Mouse (Mus musculus) CH12.LX (cell line): ENCODE results near the gene Olfr1406. TPM values are rescaled to one million over a fixed set of nuclear protein-coding genes. Genes with fewer than 3 reads are reported as not detected.
"Not testable (repeated sequence)": the region's sequence is repeated elsewhere in the genome, so short reads cannot be mapped to it uniquely, and the experiment has no call there.

Experiments
- DNase-seq: peaks from one replicate; pipeline ENCODE4 v3.0.0-alpha.2; 2013; ENCODE audit errors: extremely low read depth
- H3K27ac ChIP-seq: 2 replicates; pipeline ENCODE4 v1.5.1; 2012; ENCODE audit warnings: low read depth, mild to moderate bottlenecking, control low read depth, moderate library complexity; ENCODE audit not compliant: insufficient read depth
- H3K27me3 ChIP-seq: replicated peaks from 2 replicates; pipeline ENCODE3; 2012; ENCODE audit warnings: inconsistent platforms
- H3K36me3 ChIP-seq, 2 experiments: replicated peaks in 1 of 2; 2 replicates each; pipeline versions ENCODE3 to v1.6.1; 2012; ENCODE audit warnings: inconsistent platforms in 1 of 2, low read length in 1 of 2, mild to moderate bottlenecking in 1 of 2, mixed read lengths in 1 of 2, moderate library complexity in 1 of 2; ENCODE audit not compliant: control insufficient read depth in 1 of 2, insufficient read depth in 1 of 2
- H3K4me1 ChIP-seq, 2 experiments: 2 replicates each; pipeline ENCODE4 v1.6.1; 2012; ENCODE audit warnings: inconsistent platforms in 1 of 2, moderate library complexity in 1 of 2; ENCODE audit not compliant: insufficient read depth in 2 of 2, control insufficient read depth in 1 of 2
- H3K4me2 ChIP-seq: 2 replicates; pipeline ENCODE4 v1.6.1; 2012; ENCODE audit warnings: low read depth, mild to moderate bottlenecking, control low read depth; ENCODE audit not compliant: poor library complexity, insufficient read depth, severe bottlenecking
- H3K4me3 ChIP-seq, 3 experiments: fragments of 150-350 bp in 1 of 3; sonication (generic) in 1 of 3; replicated peaks in 1 of 3; 2 replicates each; pipeline versions ENCODE3 to v1.5.1; 2011 to 2012; ENCODE audit warnings: low read depth in 2 of 3, low read length in 2 of 3, mild to moderate bottlenecking in 2 of 3, moderate library complexity in 2 of 3, control low read depth in 1 of 3, improper control_type of control experiment in 1 of 3, inconsistent platforms in 1 of 3, mixed read lengths in 1 of 3; ENCODE audit not compliant: poor library complexity in 1 of 3
- H3K79me2 ChIP-seq: replicated peaks from 2 replicates; pipeline ENCODE4 v1.6.1; 2012; ENCODE audit warnings: mild to moderate bottlenecking, moderate library complexity; ENCODE audit not compliant: control insufficient read depth, poor library complexity, insufficient read depth, severe bottlenecking; ENCODE audit errors: extremely low read depth
- H3K9ac ChIP-seq: 2 replicates; pipeline ENCODE4 v1.6.1; 2012; ENCODE audit warnings: low read depth, mild to moderate bottlenecking, control low read depth, moderate library complexity; ENCODE audit not compliant: insufficient read depth
- H3K9me3 ChIP-seq: replicated peaks from 2 replicates; pipeline ENCODE3; 2012; ENCODE audit warnings: low read length, inconsistent platforms, mixed read lengths
- CHD1 ChIP-seq: IDR thresholded peaks from 2 replicates; pipeline ENCODE4 v1.6.1; 2012; ENCODE audit warnings: low read depth, low read length, improper control_type of control experiment, inconsistent platforms
- CHD2 ChIP-seq: IDR thresholded peaks from 2 replicates; pipeline ENCODE4 v1.6.1; 2011; ENCODE audit warnings: low read length, improper control_type of control experiment
- CTCF ChIP-seq, 2 experiments: IDR thresholded peaks in 1 of 2; conservative IDR thresholded peaks in 1 of 2; 2 replicates each; pipeline ENCODE4 v1.5.1; 2011 to 2012; ENCODE audit warnings: low read depth in 2 of 2, low read length in 2 of 2, improper control_type of control experiment in 1 of 2, inconsistent platforms in 1 of 2, mild to moderate bottlenecking in 1 of 2, moderate library complexity in 1 of 2
- E2F4 ChIP-seq: IDR thresholded peaks from 2 replicates; pipeline ENCODE4 v1.6.1; 2011; ENCODE audit warnings: low read depth, low read length, improper control_type of control experiment; ENCODE audit not compliant: insufficient replicate concordance
- HCFC1 ChIP-seq: IDR thresholded peaks from 2 replicates; pipeline ENCODE4 v1.6.1; 2012; ENCODE audit warnings: low read depth, mild to moderate bottlenecking, inconsistent platforms, low read length, improper control_type of control experiment
- IRF4 ChIP-seq: IDR thresholded peaks from 2 replicates; pipeline ENCODE4 v1.6.1; 2014; ENCODE audit warnings: low read depth, mild to moderate bottlenecking, inconsistent platforms, low read length, improper control_type of control experiment
- KAT2A ChIP-seq: IDR thresholded peaks from 2 replicates; pipeline ENCODE4 v1.6.1; 2012; ENCODE audit warnings: low read length, improper control_type of control experiment, inconsistent platforms; ENCODE audit not compliant: insufficient replicate concordance
- MAFK ChIP-seq: IDR thresholded peaks from 2 replicates; pipeline ENCODE4 v1.6.1; 2011; ENCODE audit warnings: low read length, improper control_type of control experiment; ENCODE audit not compliant: insufficient replicate concordance
- MAZ ChIP-seq: IDR thresholded peaks from 2 replicates; pipeline ENCODE4 v1.6.1; 2012; ENCODE audit warnings: low read depth, mild to moderate bottlenecking, inconsistent platforms, low read length, improper control_type of control experiment, moderate library complexity
- MEF2A ChIP-seq: IDR thresholded peaks from 2 replicates; pipeline ENCODE4 v1.6.1; 2014; ENCODE audit warnings: low read depth, mild to moderate bottlenecking, inconsistent platforms, low read length, improper control_type of control experiment, borderline replicate concordance
- MYC ChIP-seq: IDR thresholded peaks from 2 replicates; pipeline ENCODE4 v1.6.1; 2011; ENCODE audit warnings: low read depth, mild to moderate bottlenecking, improper control_type of control experiment, low read length
- NELFE ChIP-seq: IDR thresholded peaks from 2 replicates; pipeline ENCODE4 v1.6.1; 2011; ENCODE audit warnings: low read depth, low read length, improper control_type of control experiment
- POLR2A ChIP-seq: IDR thresholded peaks from 2 replicates; pipeline ENCODE4 v1.6.1; 2011; ENCODE audit warnings: low read depth, mild to moderate bottlenecking, improper control_type of control experiment, low read length
- TBP ChIP-seq: conservative IDR thresholded peaks from 2 replicates; pipeline ENCODE4 v1.6.1; 2011; ENCODE audit warnings: low read depth, low read length, improper control_type of control experiment
- TCF12 ChIP-seq: IDR thresholded peaks from 2 replicates; pipeline ENCODE4 v1.6.1; 2014; ENCODE audit warnings: low read depth, mild to moderate bottlenecking, inconsistent platforms, low read length, improper control_type of control experiment
- UBTF ChIP-seq: IDR thresholded peaks from 2 replicates; pipeline ENCODE4 v1.6.1; 2012; ENCODE audit warnings: low read depth, mild to moderate bottlenecking, inconsistent platforms, low read length, improper control_type of control experiment, moderate library complexity
- ZKSCAN1 ChIP-seq: IDR thresholded peaks from 2 replicates; pipeline ENCODE4 v1.6.1; 2012; ENCODE audit warnings: low read depth, inconsistent platforms, low read length, improper control_type of control experiment, borderline replicate concordance
- ZNF384 ChIP-seq: IDR thresholded peaks from 2 replicates; pipeline ENCODE4 v1.6.1; 2012; ENCODE audit warnings: low read depth, low read length, improper control_type of control experiment, inconsistent platforms
- dilution Hi-C: fragments of 300-500 bp; cut with MboI; formaldehyde crosslinking; loops from 2 replicates; pipeline ENCODE4 v1.14.3; 2020; ENCODE audit warnings: low sequenced_read_pairs; ENCODE audit not compliant: extremely low pct_unique_long_range_greater_than_20kb, extremely low pct_ligation_motif_present
- in situ Hi-C: fragments of 300-500 bp; cut with MboI; formaldehyde crosslinking; loops from 3 replicates; pipeline ENCODE4 v1.14.3; 2019; ENCODE audit warnings: low sequenced_read_pairs, low pct_ligation_motif_present, low pct_unique_long_range_greater_than_20kb, mixed read lengths
- polyA plus RNA-seq: library from polyadenylated mRNA; unstranded; fragments of >175 nt; gene quantifications from 2 replicates; pipeline ENCODE4 v1.2.1, GENCODE M21; 2012; ENCODE audit warnings: low read depth; ENCODE audit not compliant: insufficient read length
- total RNA-seq, 2 experiments: library from RNA; depleted of rRNA; stranded (reverse); fragments of 300-350 nt in 1 of 2; fragments of >200 nt in 1 of 2; gene quantifications; 2 replicates each; pipeline ENCODE4 v1.2.3; 2012 to 2014

The Olfr1406 gene
- total RNA-seq (2012; rRNA removed), result not detected in 2 replicates
- total RNA-seq (2014; rRNA removed), result not detected in 2 replicates
- polyA plus RNA-seq, result not detected in 2 replicates

GRCm38 (mm10) chr1:173190540-173190939 is at the start of gene Olfr1406:
Gene Olfr1406, minus strand, starts transcription at chr1:173190640.
- in situ Hi-C loops (no loop called here), dilution Hi-C loops (no loop called here)
- no peaks in the 10 kb centered on the region for H3K36me3 ChIP-seq
- no peak for TF ChIP-seq KAT2A
- no peak for TF ChIP-seq CHD1
- TF ChIP-seq MAZ, result no peak
- TF ChIP-seq MEF2A, result no peak
- TF ChIP-seq CTCF (conservative IDR thresholded peaks at IDR 0.05 in 1 of 2, IDR thresholded peaks at IDR 0.05 in 1 of 2; ENCODE audit: low read depth in 2 of 2, low read length in 2 of 2), result no peak
- TF ChIP-seq MAFK, result no peak
- no peaks in the 10 kb centered on the region for H3K9me3 ChIP-seq
- H3K4me1 ChIP-seq, result no peaks in the 10 kb centered on the region
- no peak within 1 kb of the TSS for H3K4me2 ChIP-seq
- DNase-seq, result no peak
- no peak within 1 kb of the TSS for H3K9ac ChIP-seq
- no peak within 1 kb of the TSS for H3K27ac ChIP-seq
- no peaks in the 10 kb centered on the region for H3K27me3 ChIP-seq
- no peak within 1 kb of the TSS for H3K4me3 ChIP-seq
- H3K79me2 ChIP-seq, result no peaks in the 10 kb centered on the region

GRCm38 (mm10) chr1:173237004-173237403 is 46.6 kb upstream of the Olfr1406 start:
- H3K4me2 ChIP-seq, H3K27me3 ChIP-seq, H3K9ac ChIP-seq, H3K9me3 ChIP-seq, H3K79me2 ChIP-seq, H3K4me1 ChIP-seq, DNase-seq, in situ Hi-C loops, H3K36me3 ChIP-seq, H3K4me3 ChIP-seq, dilution Hi-C loops, H3K27ac ChIP-seq: not testable (repeated sequence)

GRCm38 (mm10) chr1:173227081-173227480 is 36.6 kb upstream of the Olfr1406 start, which contains the start of gene Fcer1a:
Gene Fcer1a, minus strand, starts transcription at chr1:173227214.
- Histone ChIP-seq H3K9ac (no peak within 1 kb of the TSS), H3K4me1 (peaks cover 0 to 13% of the 10 kb centered on the region in 2 experiments; a peak in 2 of 4 replicates), H3K4me3 (no peak within 1 kb of the TSS), H3K4me2 (no peak within 1 kb of the TSS), H3K27ac (no peak within 1 kb of the TSS), H3K9me3 (no peaks in the 10 kb centered on the region), H3K36me3 (no peaks in the 10 kb centered on the region), H3K27me3 (no peaks in the 10 kb centered on the region), H3K79me2 (no peaks in the 10 kb centered on the region)
- peak; percentile 30 for DNase-seq
- TF ChIP-seq KAT2A, result no peak
- TF ChIP-seq UBTF, result no peak
- no peak for TF ChIP-seq ZNF384
- TF ChIP-seq CHD2, result no peak
- TF ChIP-seq POLR2A, result no peak
- no peak for TF ChIP-seq MYC
- no peak for TF ChIP-seq HCFC1
- no peak for TF ChIP-seq ZKSCAN1
- TF ChIP-seq TBP, result no peak
- TF ChIP-seq E2F4, result no peak
- TF ChIP-seq TCF12, result no peak
- TF ChIP-seq IRF4, result no peak
- no peak for TF ChIP-seq NELFE
- in situ Hi-C loops, result no loop called here
- dilution Hi-C loops, result no loop called here
